Mouse (Mus musculus): ENCODE results near the gene BC024978. TPM values are rescaled to one million over a fixed set of nuclear protein-coding genes. Genes with fewer than 3 reads are reported as not detected.

The BC024978 gene
- 14.5 and 15.5 TPM in 2 replicates for total RNA-seq (2014; fragmentation: Nextera tagmentation)
- total RNA-seq (2017) = 2.7 and 3.3 TPM in 2 replicates
- 3.5 and 4.8 TPM in 2 replicates for polyA plus RNA-seq (2012)

GRCm38 (mm10) chr7:27195681-27196611 lies at the start of gene BC024978, which contains the start of gene Snrpa:
TSS of gene BC024978 (plus strand) at chr7:27195781.
TSS of gene Snrpa (minus strand) at chr7:27196271.
- no peaks in the 10 kb centered on the region for H3K9me3 ChIP-seq (replicated peaks)
- peak; percentile 99 for DNase-seq (ENCODE audit: low spot score)
- ATAC-seq (ENCODE audit: extremely low read depth, insufficient number of reproducible peaks, low FRiP score, poor library complexity, severe bottlenecking) = peak; percentile 94
- H3K4me1 ChIP-seq (ENCODE audit: insufficient read depth, low read depth, low read length) = peaks cover 50% of the 10 kb centered on the region
- peaks cover 75% of the 10 kb centered on the region for H3K36me3 ChIP-seq (replicated peaks)
- TF ChIP-seq CTCF (IDR thresholded peaks at IDR 0.05; ENCODE audit: low read depth, low read length) (no peak), POLR2AphosphoS5 (IDR thresholded peaks at IDR 0.05; ENCODE audit: insufficient replicate concordance, low read depth, low read length) (no peak), GATA1 (IDR thresholded peaks at IDR 0.05; ENCODE audit: borderline replicate concordance, low read length) (no peak), GATA2 (IDR thresholded peaks at IDR 0.05; ENCODE audit: borderline replicate concordance, low read depth, low read length) (no peak)
- peak within 1 kb of the TSS; percentile 90 for H3K4me3 ChIP-seq (ENCODE audit: low read depth, low read length)
- no peaks in the 10 kb centered on the region for H3K27me3 ChIP-seq (ENCODE audit: insufficient read depth, low read length)

GRCm38 (mm10) chr7:27153205-27153764 lies 42.3 kb upstream of the BC024978 start, which contains the start of gene Cyp2t4:
TSS of gene Cyp2t4 (plus strand) at chr7:27153714.
- TF ChIP-seq GATA1 (IDR thresholded peaks at IDR 0.05; ENCODE audit: borderline replicate concordance, low read length) (no peak), TAL1 (conservative IDR thresholded peaks at IDR 0.05; ENCODE audit: low read depth, low read length) (no peak), POLR2AphosphoS5 (IDR thresholded peaks at IDR 0.05; ENCODE audit: insufficient replicate concordance, low read depth, low read length) (no peak), GATA2 (IDR thresholded peaks at IDR 0.05; ENCODE audit: borderline replicate concordance, low read depth, low read length) (no peak), CTCF (IDR thresholded peaks at IDR 0.05; ENCODE audit: low read depth, low read length) (no peak)
- peaks cover 12% of the 10 kb centered on the region for H3K27me3 ChIP-seq (ENCODE audit: insufficient read depth, low read length)
- no peaks in the 10 kb centered on the region for H3K9me3 ChIP-seq (replicated peaks)
- no peak for DNase-seq (ENCODE audit: low spot score)
- no peak for ATAC-seq (ENCODE audit: extremely low read depth, insufficient number of reproducible peaks, low FRiP score, poor library complexity, severe bottlenecking)
- peaks cover 33% of the 10 kb centered on the region for H3K36me3 ChIP-seq (replicated peaks)
- no peak within 1 kb of the TSS for H3K4me3 ChIP-seq (ENCODE audit: low read depth, low read length)
- 0 out of 2 replicates have a peak, but pooled peaks cover 5% of the 10 kb centered on the region for H3K4me1 ChIP-seq (ENCODE audit: insufficient read depth, low read depth, low read length)

GRCm38 (mm10) chr7:27156005-27156404 lies 39.6 kb upstream of the BC024978 start:
- peaks cover 5% of the 10 kb centered on the region; the same call in 1 of the 2 replicates for H3K27me3 ChIP-seq (ENCODE audit: insufficient read depth, low read length)
- peaks cover 22% of the 10 kb centered on the region for H3K4me1 ChIP-seq (ENCODE audit: insufficient read depth, low read depth, low read length)
- DNase-seq (ENCODE audit: low spot score) = no peak
- no peak for ATAC-seq (ENCODE audit: extremely low read depth, insufficient number of reproducible peaks, low FRiP score, poor library complexity, severe bottlenecking)
- peaks cover 60% of the 10 kb centered on the region for H3K36me3 ChIP-seq (replicated peaks)
- H3K4me3 ChIP-seq (ENCODE audit: low read depth, low read length) = no peak overlapping the region
- no peaks in the 10 kb centered on the region for H3K9me3 ChIP-seq (replicated peaks)
- TF ChIP-seq CTCF (IDR thresholded peaks at IDR 0.05; ENCODE audit: low read depth, low read length) (no peak), TAL1 (conservative IDR thresholded peaks at IDR 0.05; ENCODE audit: low read depth, low read length) (no peak), GATA1 (IDR thresholded peaks at IDR 0.05; ENCODE audit: borderline replicate concordance, low read length) (no peak), GATA2 (IDR thresholded peaks at IDR 0.05; ENCODE audit: borderline replicate concordance, low read depth, low read length) (no peak), POLR2AphosphoS5 (IDR thresholded peaks at IDR 0.05; ENCODE audit: insufficient replicate concordance, low read depth, low read length) (no peak)

GRCm38 (mm10) chr7:27158171-27158570 lies 37.4 kb upstream of the BC024978 start:
- Histone ChIP-seq H3K36me3 (replicated peaks) (peaks cover 82% of the 10 kb centered on the region), H3K4me3 (ENCODE audit: low read depth, low read length) (no peak overlapping the region), H3K27me3 (ENCODE audit: insufficient read depth, low read length) (peaks cover 3% of the 10 kb centered on the region; the same call in 1 of the 2 replicates), H3K9me3 (replicated peaks) (no peaks in the 10 kb centered on the region), H3K4me1 (ENCODE audit: insufficient read depth, low read depth, low read length) (peaks cover 42% of the 10 kb centered on the region)
- DNase-seq (ENCODE audit: low spot score) (no peak), ATAC-seq (ENCODE audit: extremely low read depth, insufficient number of reproducible peaks, low FRiP score, poor library complexity, severe bottlenecking) (no peak)
- TF ChIP-seq GATA1 (IDR thresholded peaks at IDR 0.05; ENCODE audit: borderline replicate concordance, low read length) (no peak), TAL1 (conservative IDR thresholded peaks at IDR 0.05; ENCODE audit: low read depth, low read length) (no peak), GATA2 (IDR thresholded peaks at IDR 0.05; ENCODE audit: borderline replicate concordance, low read depth, low read length) (no peak), CTCF (IDR thresholded peaks at IDR 0.05; ENCODE audit: low read depth, low read length) (no peak), POLR2AphosphoS5 (IDR thresholded peaks at IDR 0.05; ENCODE audit: insufficient replicate concordance, low read depth, low read length) (no peak)

- Histone ChIP-seq H3K4me3 (ENCODE audit: low read depth, low read length) (no peak overlapping the region), H3K27me3 (ENCODE audit: insufficient read depth, low read length) (no peaks in the 10 kb centered on the region; the same call in 1 of the 2 replicates), H3K36me3 (replicated peaks) (peaks cover 93% of the 10 kb centered on the region), H3K4me1 (ENCODE audit: insufficient read depth, low read depth, low read length) (peaks cover 52% of the 10 kb centered on the region), H3K9me3 (replicated peaks) (no peaks in the 10 kb centered on the region)
- no peak for ATAC-seq (ENCODE audit: extremely low read depth, insufficient number of reproducible peaks, low FRiP score, poor library complexity, severe bottlenecking)
- DNase-seq (ENCODE audit: low spot score) = no peak
- no peak for TF ChIP-seq CTCF (IDR thresholded peaks at IDR 0.05; ENCODE audit: low read depth, low read length)
Observed at GRCm38 (mm10) chr7:27159256-27159655, 36.3 kb upstream of the BC024978 start.

- DNase-seq (ENCODE audit: low spot score) = peak; percentile 84
- peak; percentile 94 for TF ChIP-seq CTCF (IDR thresholded peaks at IDR 0.05; ENCODE audit: low read depth, low read length)
- TF ChIP-seq TAL1 (conservative IDR thresholded peaks at IDR 0.05; ENCODE audit: low read depth, low read length) = no peak
- ATAC-seq (ENCODE audit: extremely low read depth, insufficient number of reproducible peaks, low FRiP score, poor library complexity, severe bottlenecking) = peak; percentile 79
- Histone ChIP-seq H3K4me3 (ENCODE audit: low read depth, low read length) (0 out of 2 replicates have a peak overlapping the region, but pooled peaks have one; percentile 8), H3K4me1 (ENCODE audit: insufficient read depth, low read depth, low read length) (peaks cover 59% of the 10 kb centered on the region), H3K27me3 (ENCODE audit: insufficient read depth, low read length) (no peaks in the 10 kb centered on the region; the same call in 1 of the 2 replicates), H3K36me3 (replicated peaks) (peaks cover 98% of the 10 kb centered on the region), H3K9me3 (replicated peaks) (no peaks in the 10 kb centered on the region)
Observed at GRCm38 (mm10) chr7:27159882-27160281, 35.7 kb upstream of the BC024978 start.

All from G1E (cell line).